Mouse (Mus musculus) kidney, adult 2 months (tissue): ENCODE measurements around the gene Flad1.

Experiments used
- CTCF ChIP-seq: fragments of 200-500 bp; conservative IDR thresholded peaks from 2 replicates; pipeline ENCODE4 v1.5.1; 2011; ENCODE audit warnings: low read depth, mild to moderate bottlenecking, control low read depth, low read length, moderate library complexity, mixed read lengths; ENCODE audit not compliant: insufficient read depth, insufficient read length
- POLR2A ChIP-seq: fragments of 200-500 bp; IDR thresholded peaks from one replicate; pipeline ENCODE4 v1.6.1; 2011; ENCODE audit warnings: low read depth, low read length, control low read depth

GRCm38 (mm10) chr3:89393605-89394004 is 18.1 kb downstream of the Flad1 start:
- TF ChIP-seq POLR2A (peak; percentile 64), CTCF (no peak)
